Mouse (Mus musculus): ENCODE measurements at regions not wholly inside any gene's neighbourhood (a gene's known extent, or its start where the extent isn't known, plus 50 kb on each side); places are given as distances from the start of the nearest gene placed in this dataset.
A peak's percentile ranks its signal among the peaks of the same experiment; 100 is the strongest.

DNA sequence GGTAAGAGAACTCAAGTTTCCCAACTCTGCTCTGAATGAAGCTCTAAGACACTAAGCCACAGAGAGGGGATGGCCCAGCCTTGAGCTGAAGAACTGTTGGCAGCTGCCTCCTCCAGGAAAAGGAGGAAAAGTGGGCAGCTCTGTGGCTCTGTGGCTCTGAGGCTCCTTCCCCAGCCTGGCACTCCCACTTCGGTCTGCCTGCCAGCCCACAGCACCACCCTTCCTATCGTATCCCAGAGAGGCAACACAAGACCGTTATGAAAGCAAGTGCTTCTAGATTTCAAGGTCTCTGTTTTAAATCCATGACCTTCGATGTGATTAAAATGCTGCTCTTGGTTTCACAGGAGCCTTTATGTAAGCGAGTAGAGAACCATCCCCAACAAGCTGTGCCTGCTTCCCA lies 53.5 kb upstream of the Kcna5 start:
- H3K27ac ChIP-seq: peak overlapping the region; percentile 79
- no peak for DNase-seq (ENCODE audit: low spot score in 2 of 2)
- H3K4me3 ChIP-seq: no peak overlapping the region
- no peak for TF ChIP-seq CTCF (conservative IDR thresholded peaks at IDR 0.05)

GRCm38 (mm10) chr6:126587476-126587875 lies 52.3 kb upstream of the Kcna5 start:
- no peak overlapping the region for H3K4me3 ChIP-seq
- no peak for DNase-seq (ENCODE audit: low spot score in 2 of 2)
- H3K27ac ChIP-seq: peak overlapping the region; percentile 84; the same call in 1 of the 2 replicates
- no peak for TF ChIP-seq CTCF (conservative IDR thresholded peaks at IDR 0.05)

DNA sequence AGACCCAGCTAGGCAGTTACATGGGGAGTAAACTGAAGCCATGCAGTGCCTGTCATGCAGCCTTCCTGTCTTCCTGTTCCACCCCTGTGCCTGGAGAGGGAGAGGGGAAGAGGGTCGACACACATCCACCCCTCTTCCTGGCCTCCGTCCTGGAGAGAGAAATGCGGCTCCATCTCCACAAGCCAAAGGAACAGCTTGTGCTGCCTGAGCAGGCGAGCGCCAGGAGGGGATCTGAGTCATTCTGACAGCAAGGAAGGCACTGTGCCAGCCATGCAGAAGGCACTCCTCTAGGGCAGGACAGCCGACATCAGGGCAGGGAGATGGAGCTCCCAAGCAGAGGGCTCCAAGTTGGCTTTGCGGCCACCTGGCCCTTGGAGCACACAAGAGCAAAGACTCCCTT lies 50.6 kb upstream of the Kcna5 start:
- Histone ChIP-seq H3K4me3 (no peak overlapping the region), H3K27ac (peak overlapping the region; percentile 84)

More for the DNA sequence above, 50.6 kb upstream of the Kcna5 start:
- peak; percentile 86 to 90 for DNase-seq (ENCODE audit: low spot score in 2 of 2)
- no peak for TF ChIP-seq CTCF (conservative IDR thresholded peaks at IDR 0.05)
